Mouse (Mus musculus): Measurements from ENCODE around the gene Adamts7. TPM values are rescaled to one million over a fixed set of nuclear protein-coding genes. Genes with fewer than 3 reads are reported as not detected.

Gene Adamts7
- total and polyA plus RNA-seq, 2 experiments from 2014 or later, result 8.3 to 34.4 TPM

- Histone ChIP-seq H3K27ac (ENCODE audit: low read depth) (peak overlapping the region; percentile 95), H3K9me3 (replicated peaks; ENCODE audit: control insufficient read depth, low read length) (no peaks in the 10 kb centered on the region), H3K36me3 (replicated peaks; ENCODE audit: control insufficient read depth, insufficient read depth, low read length) (peaks cover 42% of the 10 kb centered on the region), H3K4me3 (ENCODE audit: low read depth, low read length) (no peak overlapping the region), H3K9ac (replicated peaks; ENCODE audit: low read depth, low read length) (no peak overlapping the region), H3K4me1 (ENCODE audit: control insufficient read depth, insufficient read depth) (peaks cover 29% of the 10 kb centered on the region), H3K4me2 (ENCODE audit: low read depth, low read length) (peak overlapping the region; percentile 33; the same call in 1 of the 2 replicates), H3K27me3 (ENCODE audit: control insufficient read depth, insufficient read depth, low read length) (no peaks in the 10 kb centered on the region)
- TF ChIP-seq CTCF (IDR thresholded peaks at IDR 0.05; ENCODE audit: low read depth) (no peak), EP300 (IDR thresholded peaks at IDR 0.05; ENCODE audit: low read depth) (no peak)
- no peak for ATAC-seq (ENCODE audit: insufficient read depth, low read depth)
- no peak for DNase-seq (ENCODE audit: low spot score)
- WGBS, result 45% methylated on average over 7 of the region's 7 CpGs
Measured at GRCm38 (mm10) chr9:90197866-90198383, 35.1 kb downstream of the Adamts7 start.

DNA sequence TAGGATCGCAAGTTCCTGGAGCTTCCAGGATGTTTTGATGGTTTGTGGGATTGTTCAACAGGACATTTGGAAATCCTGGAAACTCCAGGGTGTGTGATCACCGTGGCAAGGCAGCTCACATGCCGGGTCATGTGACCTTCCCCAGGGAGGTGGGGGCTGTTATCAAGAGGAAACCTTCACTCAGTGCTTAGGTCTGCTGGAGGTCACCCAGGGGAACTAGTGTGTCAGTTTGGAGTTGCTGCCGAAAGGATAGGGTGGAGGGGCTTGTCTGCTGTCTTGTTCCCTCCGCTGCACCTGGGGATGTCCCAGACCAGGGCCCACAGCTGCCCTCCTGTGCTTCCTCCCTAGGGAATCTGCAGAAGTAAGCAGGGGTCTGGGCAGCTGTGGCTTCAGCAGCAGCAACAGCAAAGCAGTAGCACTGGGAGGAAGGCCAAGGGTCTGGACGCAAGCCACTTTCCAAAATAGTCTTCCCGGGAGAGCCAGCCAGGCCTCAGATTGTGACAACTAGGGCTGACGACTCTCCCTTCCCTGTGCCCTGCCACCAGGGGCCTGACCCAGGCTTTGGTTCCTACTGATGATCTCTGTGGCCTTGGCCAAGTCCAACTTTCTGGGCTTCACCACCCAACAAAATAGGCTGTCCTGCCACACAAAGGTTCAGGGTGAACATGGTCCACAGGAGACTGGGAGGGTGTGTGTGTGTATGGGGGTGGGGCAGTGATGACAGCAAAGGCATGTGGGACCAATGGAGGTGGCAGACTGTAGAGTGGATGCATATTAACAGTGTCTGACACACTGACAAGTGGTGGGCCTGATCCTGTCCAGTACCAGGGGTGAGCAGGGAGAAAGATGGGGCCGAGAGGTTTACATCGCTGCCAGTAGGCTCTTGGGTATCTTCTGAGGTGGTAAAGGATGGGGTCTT, 35.9 kb downstream of the Adamts7 start:
- no peaks in the 10 kb centered on the region for H3K27me3 ChIP-seq (ENCODE audit: control insufficient read depth, insufficient read depth, low read length)
- DNase-seq (ENCODE audit: low spot score) (peak; percentile 84), ATAC-seq (ENCODE audit: insufficient read depth, low read depth) (peak; percentile 88)
- peak overlapping the region; percentile 33; the same call in 1 of the 2 replicates for H3K4me2 ChIP-seq (ENCODE audit: low read depth, low read length)
- peaks cover 38% of the 10 kb centered on the region; the same call in 1 of the 2 replicates for H3K36me3 ChIP-seq (replicated peaks; ENCODE audit: control insufficient read depth, insufficient read depth, low read length)
- H3K27ac ChIP-seq (ENCODE audit: low read depth), result peak overlapping the region; percentile 95
- peaks cover 29% of the 10 kb centered on the region for H3K4me1 ChIP-seq (ENCODE audit: control insufficient read depth, insufficient read depth)
- peak overlapping the region; percentile 15; the same call in 1 of the 2 replicates for H3K4me3 ChIP-seq (ENCODE audit: low read depth, low read length)
- no peaks in the 10 kb centered on the region for H3K9me3 ChIP-seq (replicated peaks; ENCODE audit: control insufficient read depth, low read length)
- H3K9ac ChIP-seq (replicated peaks; ENCODE audit: low read depth, low read length), result no peak overlapping the region
- 12% methylated on average over 10 of the region's 10 CpGs for WGBS
- TF ChIP-seq EP300 (IDR thresholded peaks at IDR 0.05; ENCODE audit: low read depth), result peak; percentile 59; the same call in 1 of the 2 replicates
- TF ChIP-seq CTCF (IDR thresholded peaks at IDR 0.05; ENCODE audit: low read depth), result no peak

DNA sequence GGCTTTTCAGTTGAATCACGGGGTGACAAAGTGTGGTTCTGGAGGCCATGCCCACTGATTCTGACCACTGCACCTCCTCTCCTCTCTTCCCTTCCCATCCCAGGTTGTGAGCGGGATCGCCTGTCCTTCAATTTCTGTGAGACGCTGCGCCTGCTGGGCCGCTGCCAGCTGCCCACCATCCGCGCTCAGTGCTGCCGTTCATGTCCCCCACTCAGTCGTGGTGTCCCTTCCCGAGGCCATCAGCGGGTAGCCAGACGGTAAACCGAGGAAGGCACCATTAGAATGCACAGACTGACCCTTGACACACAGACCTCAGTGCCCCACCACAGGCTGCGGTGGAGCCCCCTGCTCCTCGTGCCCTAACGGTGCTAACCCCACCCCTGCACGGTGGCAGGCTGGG, 36.7 kb downstream of the Adamts7 start:
- Histone ChIP-seq H3K4me3 (ENCODE audit: low read depth, low read length) (no peak overlapping the region), H3K4me2 (ENCODE audit: low read depth, low read length) (no peak overlapping the region), H3K27me3 (ENCODE audit: control insufficient read depth, insufficient read depth, low read length) (no peaks in the 10 kb centered on the region), H3K36me3 (replicated peaks; ENCODE audit: control insufficient read depth, insufficient read depth, low read length) (0 out of 2 replicates have a peak, but pooled peaks cover 31% of the 10 kb centered on the region), H3K27ac (ENCODE audit: low read depth) (peak overlapping the region; percentile 95), H3K9ac (replicated peaks; ENCODE audit: low read depth, low read length) (no peak overlapping the region), H3K4me1 (ENCODE audit: control insufficient read depth, insufficient read depth) (peaks cover 29% of the 10 kb centered on the region), H3K9me3 (replicated peaks; ENCODE audit: control insufficient read depth, low read length) (no peaks in the 10 kb centered on the region)
- DNase-seq (ENCODE audit: low spot score) (no peak), ATAC-seq (ENCODE audit: insufficient read depth, low read depth) (no peak)
- TF ChIP-seq CTCF (IDR thresholded peaks at IDR 0.05; ENCODE audit: low read depth) (no peak), EP300 (IDR thresholded peaks at IDR 0.05; ENCODE audit: low read depth) (no peak)
- WGBS, result 89% methylated on average over 18 of the region's 18 CpGs

- Histone ChIP-seq H3K4me3 (ENCODE audit: low read depth, low read length) (no peak overlapping the region), H3K27ac (ENCODE audit: low read depth) (no peak overlapping the region), H3K4me1 (ENCODE audit: control insufficient read depth, insufficient read depth) (peaks cover 29% of the 10 kb centered on the region), H3K36me3 (replicated peaks; ENCODE audit: control insufficient read depth, insufficient read depth, low read length) (0 out of 2 replicates have a peak, but pooled peaks cover 30% of the 10 kb centered on the region), H3K4me2 (ENCODE audit: low read depth, low read length) (no peak overlapping the region), H3K9me3 (replicated peaks; ENCODE audit: control insufficient read depth, low read length) (no peaks in the 10 kb centered on the region), H3K9ac (replicated peaks; ENCODE audit: low read depth, low read length) (no peak overlapping the region), H3K27me3 (ENCODE audit: control insufficient read depth, insufficient read depth, low read length) (no peaks in the 10 kb centered on the region)
- no peak for DNase-seq (ENCODE audit: low spot score)
- TF ChIP-seq CTCF (IDR thresholded peaks at IDR 0.05; ENCODE audit: low read depth) (no peak), EP300 (IDR thresholded peaks at IDR 0.05; ENCODE audit: low read depth) (no peak)
- ATAC-seq (ENCODE audit: insufficient read depth, low read depth), result no peak
- 93% methylated on average over 4 of the region's 4 CpGs for WGBS
Measured at GRCm38 (mm10) chr9:90200501-90200900, 37.6 kb downstream of the Adamts7 start.

GRCm38 (mm10) chr9:90201096-90201495, 38.2 kb downstream of the Adamts7 start:
- Histone ChIP-seq H3K27me3 (ENCODE audit: control insufficient read depth, insufficient read depth, low read length) (no peaks in the 10 kb centered on the region), H3K4me1 (ENCODE audit: control insufficient read depth, insufficient read depth) (peaks cover 29% of the 10 kb centered on the region), H3K36me3 (replicated peaks; ENCODE audit: control insufficient read depth, insufficient read depth, low read length) (0 out of 2 replicates have a peak, but pooled peaks cover 28% of the 10 kb centered on the region), H3K9ac (replicated peaks; ENCODE audit: low read depth, low read length) (no peak overlapping the region), H3K4me3 (ENCODE audit: low read depth, low read length) (no peak overlapping the region), H3K4me2 (ENCODE audit: low read depth, low read length) (no peak overlapping the region), H3K9me3 (replicated peaks; ENCODE audit: control insufficient read depth, low read length) (no peaks in the 10 kb centered on the region), H3K27ac (ENCODE audit: low read depth) (no peak overlapping the region)
- TF ChIP-seq EP300 (IDR thresholded peaks at IDR 0.05; ENCODE audit: low read depth) (no peak), CTCF (IDR thresholded peaks at IDR 0.05; ENCODE audit: low read depth) (no peak)
- no peak for DNase-seq (ENCODE audit: low spot score)
- ATAC-seq (ENCODE audit: insufficient read depth, low read depth), result no peak
- 89% methylated on average over 7 of the region's 7 CpGs for WGBS
